Mouse (Mus musculus) G1E (cell line): ENCODE measurements around the gene Man1a2. TPM values are rescaled to one million over a fixed set of nuclear protein-coding genes. Genes with fewer than 3 reads are reported as not detected.

Experiments used
- ATAC-seq: 2 replicates; pipeline ENCODE4 v1.8.0; 2016; ENCODE audit warnings: mild to moderate bottlenecking; ENCODE audit not compliant: insufficient number of reproducible peaks, poor library complexity, low FRiP score, severe bottlenecking; ENCODE audit errors: extremely low read depth
- DNase-seq: peaks from one replicate; pipeline ENCODE4 v3.0.0; 2012; ENCODE audit warnings: low spot score
- H3K27me3 ChIP-seq: 2 replicates; pipeline ENCODE4 v1.6.1; 2012; ENCODE audit warnings: mild to moderate bottlenecking, low read length, inconsistent platforms; ENCODE audit not compliant: insufficient read depth
- H3K36me3 ChIP-seq: replicated peaks from 2 replicates; pipeline ENCODE3; 2012; ENCODE audit warnings: mild to moderate bottlenecking, inconsistent platforms
- H3K4me1 ChIP-seq: 2 replicates; pipeline ENCODE4 v1.6.1; 2012; ENCODE audit warnings: low read depth, low read length, inconsistent platforms, mixed read lengths; ENCODE audit not compliant: insufficient read depth
- H3K4me3 ChIP-seq: 2 replicates; pipeline ENCODE4 v1.5.1; 2012; ENCODE audit warnings: low read depth, mild to moderate bottlenecking, inconsistent platforms, low read length, moderate library complexity, mixed read lengths
- H3K9me3 ChIP-seq: replicated peaks from 2 replicates; pipeline ENCODE4 v1.6.1; 2012; ENCODE audit warnings: inconsistent platforms
- CTCF ChIP-seq: IDR thresholded peaks from 2 replicates; pipeline ENCODE4 v1.5.1; 2012; ENCODE audit warnings: low read depth, low read length, inconsistent platforms, mixed read lengths
- GATA1 ChIP-seq: IDR thresholded peaks from 2 replicates; pipeline ENCODE4 v1.6.1; 2012; ENCODE audit warnings: borderline replicate concordance, low read length, inconsistent platforms, mixed read lengths
- GATA2 ChIP-seq: IDR thresholded peaks from 2 replicates; pipeline ENCODE4 v1.6.1; 2012; ENCODE audit warnings: low read depth, low read length, inconsistent platforms, borderline replicate concordance
- POLR2AphosphoS5 ChIP-seq: IDR thresholded peaks from 2 replicates; pipeline ENCODE4 v1.6.1; 2012; ENCODE audit warnings: low read depth, low read length, inconsistent platforms; ENCODE audit not compliant: insufficient replicate concordance
- TAL1 ChIP-seq: conservative IDR thresholded peaks from 2 replicates; pipeline ENCODE4 v1.6.1; 2012; ENCODE audit warnings: low read depth, low read length, inconsistent platforms, mixed read lengths
- polyA plus RNA-seq: library from polyadenylated mRNA; stranded (reverse); fragments of >175 nt; gene quantifications from 2 replicates; pipeline ENCODE4 v1.2.3, GENCODE M21; 2012
- total RNA-seq, 2 experiments: library from RNA; stranded (forward) in 1 of 2; stranded (reverse) in 1 of 2; fragments of 200-1000 nt in 1 of 2; fragments of >200 nt in 1 of 2; fragmentation: Nextera tagmentation in 1 of 2; gene quantifications; 2 replicates each; pipeline ENCODE4 v1.2.3; 2014 to 2017

Man1a2 gene
- total and polyA plus RNA-seq, 3 experiments, result 30.2 to 70.1 (median 32.9) TPM

- Histone ChIP-seq H3K4me1 (no peaks in the 10 kb centered on the region), H3K36me3 (no peaks in the 10 kb centered on the region), H3K9me3 (no peaks in the 10 kb centered on the region), H3K4me3 (no peak overlapping the region), H3K27me3 (peaks cover 56% of the 10 kb centered on the region)
- no peak for DNase-seq
- TF ChIP-seq POLR2AphosphoS5 (no peak), GATA2 (no peak), CTCF (no peak), TAL1 (no peak)
- no peak for ATAC-seq
Observed at GRCm38 (mm10) chr3:100521626-100522025, 163.7 kb downstream of the Man1a2 start.

- ATAC-seq (no peak), DNase-seq (no peak)
- Histone ChIP-seq H3K4me1 (peaks cover 6% of the 10 kb centered on the region; the same call in 1 of the 2 replicates), H3K4me3 (no peak overlapping the region), H3K9me3 (no peaks in the 10 kb centered on the region), H3K36me3 (no peaks in the 10 kb centered on the region), H3K27me3 (peaks cover 54% of the 10 kb centered on the region)
- TF ChIP-seq TAL1 (no peak), CTCF (no peak), GATA2 (no peak), GATA1 (no peak), POLR2AphosphoS5 (no peak)
Observed at GRCm38 (mm10) chr3:100515754-100516141, 169.6 kb downstream of the Man1a2 start.

GRCm38 (mm10) chr3:100515093-100515753 lies 170.1 kb downstream of the Man1a2 start:
- DNase-seq (no peak), ATAC-seq (no peak; the same call in 1 of the 2 replicates)
- H3K9me3 ChIP-seq, result no peaks in the 10 kb centered on the region
- H3K27me3 ChIP-seq, result peaks cover 50% of the 10 kb centered on the region
- H3K4me3 ChIP-seq, result no peak overlapping the region
- H3K36me3 ChIP-seq, result no peaks in the 10 kb centered on the region
- peaks cover 6% of the 10 kb centered on the region; the same call in 1 of the 2 replicates for H3K4me1 ChIP-seq
- TF ChIP-seq POLR2AphosphoS5 (no peak), GATA2 (no peak), TAL1 (no peak), CTCF (no peak), GATA1 (no peak)

Other genes with a start within 250 kb of the Man1a2 start
- gene Tent5c, start 196.2 kb downstream of the Man1a2 start, total RNA-seq (2014; fragmentation: Nextera tagmentation), result 58.5 and 74.4 TPM in 2 replicates
- 73.5 and 81.3 TPM in 2 replicates for gene Tent5c, start 196.2 kb downstream of the Man1a2 start, total RNA-seq (2017)
- gene Tent5c, start 196.2 kb downstream of the Man1a2 start, polyA plus RNA-seq, result 6.1 and 6.2 TPM in 2 replicates
- gene Vtcn1, start 140.0 kb upstream of the Man1a2 start, total RNA-seq (2014; fragmentation: Nextera tagmentation), result not detected in 2 replicates
- 0.05 TPM in 1 of 2 replicates, not detected in the other for gene Vtcn1, start 140.0 kb upstream of the Man1a2 start, total RNA-seq (2017)
- gene Vtcn1, start 140.0 kb upstream of the Man1a2 start, polyA plus RNA-seq, result not detected in 2 replicates
- gene Trim45, start 236.7 kb upstream of the Man1a2 start, total RNA-seq (2014; fragmentation: Nextera tagmentation), result 0.92 and 1.1 TPM in 2 replicates
- gene Trim45, start 236.7 kb upstream of the Man1a2 start, total RNA-seq (2017), result 3.0 and 3.3 TPM in 2 replicates
- 0.35 and 0.67 TPM in 2 replicates for gene Trim45, start 236.7 kb upstream of the Man1a2 start, polyA plus RNA-seq